Mouse (Mus musculus) ES-E14 (cell line): ENCODE results near the gene Safb2.

ENCODE experiments used
- CHD2 ChIP-seq: IDR thresholded peaks from 2 replicates; pipeline ENCODE4 v1.6.1; 2014; ENCODE audit warnings: mild to moderate bottlenecking, low read depth, low read length, inconsistent platforms
- HCFC1 ChIP-seq: IDR thresholded peaks from 2 replicates; pipeline ENCODE4 v1.6.1; 2012; ENCODE audit warnings: low read length, inconsistent platforms, borderline replicate concordance; ENCODE audit not compliant: insufficient read depth
- ZNF384 ChIP-seq: IDR thresholded peaks from 2 replicates; pipeline ENCODE4 v1.6.1; 2012; ENCODE audit warnings: low read depth, low read length, inconsistent platforms

DNA sequence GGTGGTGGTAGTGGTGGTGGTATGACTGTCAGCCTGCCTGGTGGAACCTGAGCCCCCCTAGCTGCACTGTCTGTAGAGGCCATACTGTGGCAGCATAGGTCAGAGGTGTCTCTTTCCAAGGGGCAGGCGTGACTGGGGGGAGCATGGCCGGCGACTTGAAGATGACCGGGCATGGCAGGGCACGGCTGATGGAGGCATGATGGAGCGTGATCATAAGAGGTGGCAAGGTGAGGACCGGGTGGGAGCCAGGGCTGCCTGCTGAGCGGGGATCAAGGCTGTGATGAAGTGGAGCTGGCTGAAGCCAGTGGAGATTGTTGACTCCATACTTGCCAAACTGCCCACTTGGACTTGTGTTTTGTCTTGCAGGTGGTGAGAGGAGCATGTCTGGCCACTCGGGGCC lies 21.0 kb upstream of the Safb2 start:
- no peak for TF ChIP-seq CHD2
- TF ChIP-seq ZNF384 = no peak
- TF ChIP-seq HCFC1 = no peak
